Mouse (Mus musculus): ENCODE data around the gene Mlxip.

Mlxip gene

DNA sequence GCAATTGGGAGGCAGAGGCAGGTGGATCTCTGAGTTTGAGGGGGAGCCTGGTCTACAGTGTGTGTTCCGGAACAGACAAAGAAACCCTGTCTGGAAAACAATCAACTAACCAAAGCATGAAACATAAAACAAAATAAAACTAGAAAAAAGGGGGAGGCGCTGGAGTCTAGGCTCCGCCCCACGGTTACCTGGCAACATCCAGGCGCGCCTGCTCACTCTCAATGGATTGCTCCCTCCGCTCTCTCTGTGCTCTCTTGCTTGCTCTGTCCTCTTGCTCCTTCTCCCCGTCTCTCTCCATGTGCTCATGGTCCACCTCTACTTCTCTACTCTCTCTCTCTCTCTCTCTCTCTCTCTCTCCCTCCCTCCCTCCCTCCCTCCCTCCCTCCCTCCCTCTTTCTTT lies 11.9 kb upstream of the Mlxip start:
- no peak for DNase-seq (ENCODE audit: low spot score)

DNA sequence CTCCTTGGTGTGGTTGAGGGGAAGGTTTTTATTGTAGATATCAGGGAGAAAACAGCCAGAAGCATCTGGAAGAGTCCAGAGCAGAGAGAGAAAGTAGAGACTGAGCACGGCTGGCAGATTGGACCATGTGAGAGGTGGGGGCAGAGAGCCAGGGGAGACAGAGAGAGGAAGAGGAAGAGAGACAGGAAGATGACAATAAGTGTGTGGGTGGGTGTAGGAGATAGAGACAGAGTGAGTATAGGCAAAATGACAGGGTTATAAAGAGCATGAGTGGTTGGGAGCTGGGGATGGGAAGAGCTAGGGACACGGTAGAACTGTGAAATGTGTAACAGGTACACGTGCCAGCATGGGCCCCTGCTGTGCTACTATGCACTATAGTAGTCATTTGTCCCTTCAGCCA lies 6.1 kb upstream of the Mlxip start:
- DNase-seq (ENCODE audit: low spot score) = no peak

DNA sequence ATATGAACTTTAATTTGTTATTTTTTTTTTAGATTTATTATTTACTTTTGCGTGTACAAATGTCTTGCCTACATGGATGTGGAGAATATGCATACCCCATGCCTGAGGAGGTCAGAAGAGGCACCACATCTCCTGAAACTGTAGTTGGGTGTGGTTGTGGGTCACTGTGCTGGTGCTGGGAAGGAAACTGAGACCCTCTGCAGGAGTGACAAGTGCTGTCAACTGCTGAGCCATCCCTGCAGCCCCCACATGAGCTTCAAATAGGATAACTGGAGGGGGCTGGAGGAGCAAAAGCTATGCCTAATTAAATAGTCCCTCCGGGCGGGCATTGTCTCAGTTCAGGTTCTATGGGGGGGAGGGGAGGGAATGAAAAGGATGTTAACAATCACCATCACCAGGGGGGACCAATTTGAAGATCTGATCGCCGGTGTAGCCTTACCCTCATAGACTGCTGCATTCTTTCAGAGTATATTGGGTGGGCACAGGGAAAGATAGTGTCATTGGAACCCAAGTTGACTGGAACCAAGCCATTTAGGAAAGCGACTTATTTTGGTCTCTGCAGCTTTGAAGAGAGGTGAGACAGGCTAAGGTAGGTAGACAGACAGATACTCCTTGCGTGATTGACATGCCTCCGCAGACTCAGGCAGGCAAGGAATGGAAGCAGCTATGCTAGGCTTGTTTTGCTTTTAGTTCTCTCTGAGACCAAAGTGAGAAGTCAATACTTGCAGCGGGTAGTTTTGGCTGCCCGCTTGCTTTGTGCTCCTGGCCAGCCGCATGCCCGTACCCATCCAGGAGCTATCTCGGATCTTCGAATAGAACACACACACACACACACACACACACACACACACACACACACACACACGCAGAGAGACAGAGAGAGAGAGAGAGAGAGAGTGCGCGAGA lies 3.8 kb upstream of the Mlxip start:
- no peak for DNase-seq (ENCODE audit: low spot score)

DNA sequence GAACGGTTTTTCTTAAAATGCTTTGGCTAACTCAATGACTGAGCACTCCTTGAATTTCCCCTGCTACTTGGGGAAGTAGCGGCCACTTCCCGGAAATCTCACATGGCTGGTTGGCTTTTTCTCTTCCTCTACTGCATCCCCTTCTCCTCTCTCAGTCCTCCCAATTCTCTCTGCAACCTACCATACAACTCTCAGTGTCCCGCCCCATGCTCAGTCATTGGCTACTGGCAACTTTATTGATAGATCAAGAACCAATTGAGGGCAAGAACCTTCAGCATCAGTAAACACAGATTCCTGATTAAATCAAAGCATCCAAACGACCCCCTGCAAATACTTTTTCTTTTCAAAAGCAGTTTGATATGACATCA lies 3.2 kb upstream of the Mlxip start:
- peak; percentile 26 for DNase-seq (ENCODE audit: low spot score)

DNA sequence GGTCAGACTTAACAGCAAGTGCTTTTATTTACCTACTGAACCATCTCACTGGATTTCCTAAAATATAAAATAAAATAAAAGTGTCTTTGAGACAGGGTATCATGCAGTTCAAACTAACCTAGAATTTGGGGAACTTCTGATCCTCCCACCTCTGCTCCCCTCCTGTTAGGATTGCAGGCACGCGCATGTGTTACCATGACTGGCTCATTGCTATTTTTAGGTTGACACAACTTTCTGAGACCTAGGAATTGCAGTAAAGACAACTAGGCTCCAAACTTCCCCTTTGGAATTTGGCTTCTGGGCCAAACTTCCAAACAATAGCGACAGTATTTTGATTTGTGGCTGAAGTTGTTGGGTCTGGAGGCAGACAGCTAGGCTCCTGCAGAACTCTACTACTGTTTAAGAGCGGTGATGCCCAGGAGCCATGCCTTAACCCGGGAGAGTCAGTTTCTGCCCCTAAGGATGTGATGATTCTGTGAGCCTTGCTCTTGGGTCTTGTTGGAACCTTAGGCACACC lies 754 bp upstream of the Mlxip start:
- no peak for DNase-seq (ENCODE audit: low spot score)

DNA sequence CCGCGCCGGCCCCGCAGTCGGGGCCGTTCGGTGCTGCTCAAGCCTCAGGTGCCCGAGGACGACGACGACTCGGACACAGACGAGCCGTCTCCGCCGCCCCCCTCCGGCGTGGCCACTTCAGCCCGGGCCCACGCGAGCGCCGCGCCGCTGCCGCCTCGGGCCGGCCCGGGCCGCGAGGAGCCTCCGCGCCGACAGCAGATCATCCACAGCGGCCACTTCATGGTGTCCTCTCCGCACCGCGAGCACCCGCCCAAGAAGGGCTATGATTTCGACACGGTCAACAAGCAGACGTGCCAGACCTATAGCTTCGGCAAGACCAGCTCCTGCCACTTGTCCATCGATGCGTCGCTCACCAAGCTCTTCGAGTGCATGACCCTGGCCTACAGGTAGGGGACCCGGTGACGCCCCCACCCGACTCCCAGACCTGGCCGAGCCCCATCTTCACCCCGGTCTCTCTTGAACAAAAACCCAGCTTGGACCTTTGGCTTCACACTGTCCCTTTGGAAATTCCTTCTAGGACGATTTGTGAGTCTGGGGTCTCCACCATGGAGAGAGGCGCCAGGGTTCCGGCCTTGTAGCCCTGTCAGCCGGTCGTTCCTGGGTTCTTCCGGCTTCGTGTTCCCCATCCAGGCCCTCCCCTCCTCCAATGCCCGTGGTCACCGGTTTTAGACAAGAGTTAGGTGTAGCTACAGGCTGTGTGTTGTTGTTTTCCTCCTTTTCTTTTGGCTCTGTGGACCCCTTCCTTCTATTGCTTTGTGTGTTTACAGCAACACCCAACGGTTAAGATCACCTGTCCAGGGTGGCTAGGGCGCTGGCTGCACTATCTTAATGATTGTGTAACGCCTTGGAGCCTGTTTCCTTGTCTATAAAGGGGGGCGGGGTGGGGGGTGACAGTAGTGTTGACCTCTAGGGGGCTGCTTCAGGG lies 621 bp downstream of the Mlxip start:
- DNase-seq (ENCODE audit: low spot score) = peak; percentile 40

DNA sequence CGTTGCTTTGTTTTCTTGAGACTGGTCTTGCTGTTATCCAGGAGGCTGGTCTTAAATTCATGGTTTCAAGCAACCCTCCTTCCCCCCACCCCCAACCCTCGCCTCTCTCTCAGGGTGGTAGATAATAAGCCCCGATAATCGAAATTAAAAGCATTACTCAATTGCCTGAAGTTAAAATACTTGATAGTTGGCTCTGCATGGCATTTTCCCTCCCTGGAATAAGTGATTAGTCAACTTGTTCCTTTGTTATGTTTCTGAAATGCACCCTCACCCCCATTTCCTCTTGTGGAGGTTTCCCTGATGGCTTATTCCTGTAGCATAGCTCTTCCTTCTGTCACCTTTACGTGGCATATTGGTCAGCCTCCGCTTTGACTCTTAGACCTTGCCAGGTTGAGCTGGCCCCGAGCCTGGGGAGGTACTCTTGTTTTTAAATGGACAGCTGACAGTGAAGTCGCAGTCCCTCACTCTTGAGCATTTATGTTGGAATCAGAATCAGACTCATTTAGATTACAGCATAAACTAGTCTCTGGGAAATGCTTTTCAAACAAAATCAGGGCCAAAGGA lies 2.4 kb downstream of the Mlxip start:
- DNase-seq (ENCODE audit: low spot score) = no peak

DNA sequence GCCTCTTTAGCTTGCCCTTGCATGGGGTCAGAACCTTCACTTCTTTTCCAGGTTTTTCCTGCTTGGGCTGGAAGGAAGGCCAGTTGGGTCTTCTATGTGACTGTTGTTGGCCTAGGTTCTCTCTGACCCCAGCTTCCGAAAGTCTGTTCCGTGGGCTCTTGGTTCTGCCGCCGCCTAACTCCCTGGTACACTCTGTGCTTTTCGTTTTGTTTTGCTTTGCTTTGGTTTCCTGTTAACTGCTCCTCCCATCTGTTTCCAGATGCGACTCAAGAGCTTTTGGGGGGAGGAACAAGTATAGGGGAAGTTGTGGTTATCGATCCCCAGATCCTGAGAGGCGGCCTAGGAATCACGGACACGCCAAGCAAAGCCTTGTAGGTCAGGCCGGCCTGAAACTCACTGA lies 3.2 kb downstream of the Mlxip start:
- no peak for DNase-seq (ENCODE audit: low spot score)

DNA sequence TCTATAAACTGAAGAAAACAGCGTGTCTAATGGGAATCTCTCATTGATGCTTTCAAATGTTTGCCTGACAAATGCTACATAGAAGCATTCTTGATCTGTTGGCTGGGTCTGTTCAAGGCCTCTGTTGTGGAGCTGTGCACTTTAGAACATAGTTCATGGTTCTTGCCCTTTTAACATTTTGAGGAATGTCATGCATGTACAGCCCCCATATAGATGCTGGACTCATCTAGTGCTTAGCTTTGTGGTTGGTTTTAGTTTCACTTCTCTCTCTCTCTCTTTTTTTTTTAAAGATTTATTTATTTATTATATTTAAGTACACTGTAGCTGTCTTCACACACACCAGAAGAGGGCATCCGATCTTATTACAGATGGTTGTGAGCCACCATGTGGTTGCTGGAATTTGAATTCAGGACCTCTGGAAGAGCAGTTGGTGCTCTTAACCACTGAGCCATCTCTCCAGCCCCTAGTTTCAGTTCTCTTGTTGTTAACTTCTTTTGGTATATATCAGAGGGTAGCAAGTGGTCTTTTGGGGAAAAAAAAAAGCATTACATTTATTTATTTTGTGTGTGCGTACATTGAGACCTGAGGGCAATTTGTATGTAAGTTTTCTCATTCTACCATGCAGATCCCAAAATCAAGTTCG lies 4.4 kb downstream of the Mlxip start:
- no peak for DNase-seq (ENCODE audit: low spot score)

DNA sequence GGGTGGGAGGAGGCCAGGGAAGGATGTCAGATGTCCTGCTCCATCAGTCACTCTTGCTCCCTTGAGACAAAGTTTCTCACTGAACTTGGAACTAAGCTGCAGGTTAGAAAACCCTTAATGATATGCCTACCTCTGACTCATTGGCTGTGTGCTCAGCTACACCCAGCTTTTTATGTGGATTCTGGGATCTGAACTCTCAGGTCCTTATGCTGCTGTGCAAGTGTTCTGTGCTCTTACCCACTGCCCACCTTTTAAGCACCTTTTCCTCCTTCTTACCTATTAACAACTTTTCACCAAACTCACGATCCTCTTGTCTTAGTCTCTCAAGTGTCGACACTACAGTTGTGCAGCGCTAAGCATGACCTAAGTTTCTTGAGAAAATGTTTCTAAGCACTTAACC lies 9.9 kb downstream of the Mlxip start:
- DNase-seq (ENCODE audit: low spot score) = no peak

DNA sequence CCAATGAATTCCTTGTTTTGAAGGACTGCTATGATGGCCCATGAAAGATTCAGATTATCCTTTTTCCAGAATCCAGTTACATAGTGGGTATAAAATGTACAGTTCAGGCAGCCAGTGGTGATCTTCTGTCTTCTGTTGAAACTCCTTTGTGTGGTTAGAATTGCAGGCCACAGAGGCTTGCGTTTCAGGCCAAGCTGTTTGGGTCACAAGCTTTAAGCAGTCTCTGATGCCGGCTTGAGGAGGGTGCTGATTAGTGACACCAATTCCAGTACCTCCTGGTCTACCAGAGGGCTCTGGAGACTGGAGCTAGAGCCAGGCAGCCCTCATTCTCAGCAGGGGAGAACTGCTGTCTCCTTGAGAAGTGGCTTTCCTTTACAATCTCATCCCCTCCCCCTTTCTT lies 12.4 kb downstream of the Mlxip start:
- no peak for DNase-seq (ENCODE audit: low spot score)

DNA sequence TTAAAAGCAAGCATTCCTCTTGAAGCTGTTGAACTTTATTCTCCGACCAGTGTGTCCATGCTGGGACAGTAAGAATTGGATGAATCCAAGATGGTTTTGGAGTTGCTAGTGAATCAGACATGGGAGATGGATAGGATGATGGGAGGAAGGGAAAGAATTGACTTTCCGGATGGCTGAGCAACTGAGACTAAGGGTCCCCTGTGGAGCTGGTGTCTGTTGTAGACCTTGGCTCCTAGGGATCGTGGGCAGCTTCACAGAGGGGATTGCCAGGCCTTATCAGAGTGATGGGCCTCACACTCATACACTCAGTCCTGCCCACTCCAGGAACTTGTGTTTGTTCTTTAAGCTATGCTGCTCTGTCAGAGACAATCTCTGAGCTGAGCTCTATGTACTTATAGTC lies 13.6 kb downstream of the Mlxip start:
- no peak for DNase-seq (ENCODE audit: low spot score)

DNA sequence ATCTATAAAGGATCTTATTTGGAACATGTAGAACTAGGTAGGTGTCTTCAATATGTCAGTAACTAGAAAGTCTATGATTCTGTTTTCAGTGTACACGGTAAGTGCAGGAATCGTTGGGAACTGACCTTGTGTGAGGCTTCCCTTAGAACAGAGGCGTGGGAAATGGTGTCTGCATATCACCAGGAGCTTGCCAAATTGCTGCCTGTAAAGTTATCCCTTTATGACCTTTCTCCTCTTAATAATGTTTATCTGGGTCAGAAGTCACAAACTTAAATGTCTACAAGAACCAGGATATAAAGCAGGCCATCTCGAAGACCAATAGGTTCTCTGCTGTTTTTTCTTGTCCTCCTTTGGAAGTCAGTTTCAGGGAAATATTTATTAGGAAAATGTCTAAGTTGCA lies 17.6 kb downstream of the Mlxip start:
- no peak for DNase-seq (ENCODE audit: low spot score)

DNA sequence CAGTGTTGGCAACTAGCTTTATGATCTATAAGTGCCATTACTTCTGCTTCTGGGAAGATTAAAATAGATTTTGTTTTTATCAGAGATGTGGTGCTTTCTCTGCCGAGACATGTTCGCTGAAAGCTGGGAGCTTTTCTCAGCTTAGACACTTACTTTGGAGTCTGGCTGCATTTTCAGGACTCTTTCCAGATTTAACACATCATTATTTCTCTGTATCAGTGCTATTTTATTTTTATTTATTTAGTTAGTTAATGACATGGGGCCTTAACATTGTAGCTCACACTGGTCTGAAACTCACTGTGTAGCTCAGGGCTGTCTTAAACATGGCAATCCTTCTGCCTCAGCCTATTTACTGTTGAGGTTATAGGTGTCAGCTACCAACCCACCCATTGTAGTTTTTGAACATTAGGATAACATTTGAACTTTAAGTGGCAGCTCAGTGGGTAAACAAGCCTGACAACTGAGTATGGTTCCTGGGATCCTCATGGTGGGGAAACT lies 19.3 kb downstream of the Mlxip start:
- no peak for DNase-seq (ENCODE audit: low spot score)

DNA sequence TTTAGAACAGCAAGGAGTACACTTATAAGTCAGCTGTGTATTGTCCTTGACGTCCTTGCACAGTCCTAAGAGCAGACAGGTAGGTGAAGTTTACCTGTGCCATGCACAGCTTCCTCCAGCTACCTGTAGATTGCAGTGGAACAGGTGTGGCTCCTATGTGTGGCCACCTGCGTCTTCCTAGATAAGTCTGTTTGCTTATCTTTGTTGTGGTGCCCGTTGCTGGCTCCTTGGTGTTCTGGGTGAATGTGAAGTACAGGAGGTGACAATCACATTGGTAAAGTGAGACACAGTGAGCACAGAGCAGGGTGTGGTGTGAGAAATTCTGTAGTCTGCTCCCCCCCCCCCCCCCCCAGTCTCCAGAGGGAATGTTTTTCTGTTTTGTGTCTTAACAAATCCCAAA lies 21.6 kb downstream of the Mlxip start:
- DNase-seq (ENCODE audit: low spot score) = no peak

DNA sequence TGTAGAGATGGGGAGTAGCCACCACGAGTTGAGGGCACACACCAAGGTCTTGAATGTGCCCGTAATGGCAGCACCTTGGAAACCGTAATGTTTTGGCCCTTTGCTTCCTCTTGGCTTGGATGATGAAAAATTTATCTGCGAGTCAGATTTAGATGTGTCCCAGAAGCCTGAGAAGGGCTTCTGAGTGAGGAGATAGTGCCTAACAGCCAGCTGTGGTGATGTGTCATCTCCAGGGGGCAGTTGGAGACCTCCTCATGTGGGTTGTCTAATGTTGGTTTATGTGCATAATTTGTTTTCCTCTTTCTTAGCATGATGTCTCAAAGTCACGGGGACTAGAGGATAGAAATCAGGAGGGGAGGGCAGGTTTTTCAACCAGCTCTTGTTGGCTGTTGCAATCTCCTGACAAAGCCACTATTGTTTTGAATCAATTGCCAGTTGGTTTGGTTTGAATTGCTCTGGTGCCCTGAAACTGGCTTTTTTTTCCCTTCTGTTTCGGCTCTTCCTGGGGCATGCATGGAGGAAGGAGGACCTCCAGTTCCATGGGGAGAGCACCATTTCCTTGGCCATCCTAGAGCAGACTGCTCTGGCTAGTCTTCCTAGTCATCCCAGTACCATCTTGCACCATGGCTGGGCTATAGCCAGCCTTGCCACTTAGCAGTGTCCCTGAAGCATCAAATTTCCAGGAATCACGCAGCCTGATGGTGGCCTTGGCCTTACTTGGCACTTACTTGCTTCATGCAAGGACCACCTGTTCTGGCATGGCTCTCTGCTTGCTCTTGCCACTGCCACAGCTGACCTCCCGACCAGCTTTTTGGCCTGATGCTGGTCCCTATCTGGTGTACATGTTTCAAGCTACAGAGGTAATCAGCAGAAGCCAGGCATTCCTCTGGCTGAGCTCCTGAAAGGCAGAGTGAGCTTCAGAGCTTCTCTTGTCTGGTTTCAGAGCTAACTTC lies 22.2 kb downstream of the Mlxip start:
- DNase-seq (ENCODE audit: low spot score) = no peak

DNA sequence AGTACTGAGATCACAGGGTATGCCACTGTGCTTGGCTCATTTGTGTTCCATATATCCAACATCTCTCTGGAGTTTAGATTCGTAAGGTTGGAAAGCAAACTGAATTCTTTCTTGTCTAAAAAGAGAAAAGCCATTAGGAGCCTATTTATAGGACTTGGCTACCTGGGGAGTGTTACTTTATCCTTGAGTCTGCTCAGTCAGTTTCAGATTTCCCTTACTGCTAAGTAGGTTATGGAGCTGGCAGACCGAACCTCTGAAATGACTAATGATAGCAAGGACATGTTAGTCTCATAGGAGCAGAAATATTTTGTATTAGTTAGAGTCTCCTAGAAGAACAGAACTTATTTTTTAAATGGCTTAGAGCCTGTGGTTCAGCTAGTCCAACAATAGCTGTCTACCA lies 29.3 kb downstream of the Mlxip start:
- no peak for DNase-seq (ENCODE audit: low spot score)

DNA sequence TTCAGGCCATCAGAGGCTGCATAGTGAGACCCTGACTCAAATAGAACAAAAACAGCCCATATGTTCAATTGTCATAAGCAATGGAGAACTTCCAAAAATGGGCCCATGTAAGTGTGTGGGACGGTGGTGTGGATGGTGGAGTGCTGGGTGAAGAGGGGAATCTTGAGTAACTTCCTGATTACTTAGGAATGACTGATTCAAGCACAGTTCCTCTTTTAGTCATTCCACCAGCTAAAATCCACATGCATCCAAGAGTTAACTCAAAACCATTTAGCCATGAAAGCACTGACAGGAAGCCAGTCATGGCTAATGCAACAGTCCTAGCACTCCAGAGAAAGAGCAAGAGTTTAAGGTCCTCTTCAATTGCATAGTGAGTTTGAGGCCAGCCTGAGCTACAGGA lies 33.0 kb downstream of the Mlxip start:
- no peak for DNase-seq (ENCODE audit: low spot score)

DNA sequence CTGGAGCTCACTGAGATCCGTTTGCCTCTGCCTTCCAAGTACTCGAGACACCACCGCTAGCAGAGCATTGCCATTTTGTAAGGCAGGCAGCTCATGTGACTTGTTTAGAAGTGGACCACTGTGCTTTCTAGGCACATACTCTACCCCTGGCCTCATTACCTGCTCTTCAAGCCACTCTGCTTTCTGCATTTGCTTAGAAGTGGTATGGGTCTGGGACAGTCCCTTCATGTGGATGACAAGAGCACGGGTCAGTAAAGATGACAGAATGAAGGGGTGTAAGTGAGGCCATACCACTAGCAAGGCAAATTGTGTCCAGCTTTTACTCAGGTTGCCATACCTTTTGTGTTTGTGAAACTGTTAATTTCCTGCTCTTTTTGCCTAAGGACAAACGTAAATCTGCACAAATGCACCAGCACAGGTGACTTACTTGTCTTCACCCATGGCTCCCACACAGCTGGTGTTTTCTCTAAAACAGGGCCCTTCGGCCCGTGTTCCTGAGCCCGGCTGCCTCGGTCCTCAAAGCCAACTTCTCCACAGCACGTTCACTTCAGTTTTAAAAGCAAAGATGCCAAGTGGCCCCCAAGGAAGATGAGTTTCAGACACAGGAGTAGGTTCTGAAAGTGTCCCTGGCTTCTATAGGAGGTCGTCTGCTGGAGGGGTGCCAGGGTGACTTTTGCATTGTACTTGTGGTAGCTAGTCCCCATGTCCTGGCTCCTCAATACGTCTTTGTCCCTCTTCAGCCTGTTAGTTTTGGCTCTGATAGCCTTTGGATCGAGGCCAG lies 37.1 kb downstream of the Mlxip start:
- no peak for DNase-seq (ENCODE audit: low spot score)

DNA sequence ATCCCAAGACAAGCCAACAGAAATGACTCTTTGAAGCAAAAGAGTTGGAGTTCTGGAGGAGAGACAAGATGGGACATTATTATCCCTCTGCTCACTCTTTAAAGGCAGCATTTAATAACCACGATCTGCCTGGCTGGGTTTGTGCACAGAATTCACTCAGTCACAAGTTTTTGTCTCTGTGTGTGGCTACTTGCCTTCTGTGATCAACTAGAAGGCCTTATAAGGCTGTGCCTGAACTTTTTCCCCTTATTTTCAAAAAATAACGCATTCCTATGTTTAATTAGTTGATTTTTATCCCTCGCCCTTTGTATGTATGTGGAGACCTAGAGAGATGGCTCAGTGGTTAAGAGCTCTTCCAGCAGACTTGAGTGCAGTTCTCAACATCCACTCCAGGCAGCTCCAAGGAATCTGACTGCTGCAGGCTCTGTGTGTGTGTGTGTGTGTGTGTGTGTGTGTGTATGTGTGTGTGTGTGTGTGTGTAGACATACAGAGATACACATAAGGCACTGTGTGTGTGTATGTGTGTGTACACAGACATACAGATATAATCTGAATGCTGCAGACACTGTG lies 37.8 kb downstream of the Mlxip start:
- no peak for DNase-seq (ENCODE audit: low spot score)

Data from yolk sac, embryonic 10.5 days (tissue).